Mouse (Mus musculus): ENCODE measurements around the gene Arl1.

GRCm38 (mm10) chr10:88783941-88784340 lies 53.3 kb downstream of the Arl1 start:
- TF ChIP-seq EP300 (IDR thresholded peaks at IDR 0.05; ENCODE audit: low read depth) (no peak), CTCF (IDR thresholded peaks at IDR 0.05; ENCODE audit: low read depth) (no peak)

Data from liver, embryonic 14.5 days (tissue).